ENCODE assay signal across 29 mouse cellular contexts in genomic region chr15:14689141-14689540, GRCm38 (mm10).
DNase-seq lines count a peak whose midpoint lies in the region; ATAC-seq and TF ChIP-seq lines count a peak whose summit lies in the region.
"Had no signal": no experiment of that assay in that cellular context is flagged by ENCODE, and none has a peak within 500 bp of the region (broad histone marks: within the 10 kb centered on the region; RNA-seq: fewer than 3 reads in every experiment).

No protein-coding gene starts in this region.

- H3K27ac ChIP-seq in heart, embryonic 12.5 days (ENCODE audit: poor library complexity, severe bottlenecking): no peak overlapping the region
- H3K27ac ChIP-seq in limb, embryonic 10.5 days: no peak overlapping the region
- H3K27ac ChIP-seq: heart, adult 2 months; heart, embryonic 13.5 days; intestine, embryonic 15.5 days; layer of hippocampus, adult 2 months; liver, embryonic 14.5 days; macrophage; neural tube, embryonic 13.5 days; stomach, embryonic 15.5 days had no signal

- TF ChIP-seq CTCF in brain, embryonic 14.5 days (IDR thresholded peaks at IDR 0.05; ENCODE audit: borderline replicate concordance, extremely low read depth, insufficient read depth, insufficient read length): no peak

- peak; percentile 2 to 6 for DNase-seq in heart, adult 18-20 months
- peak; percentile 1 to 28 for DNase-seq in layer of hippocampus, adult 18-20 months (ENCODE audit: low spot score in 2 of 2)
- DNase-seq in layer of hippocampus, postnatal 10 days (ENCODE audit: low spot score in 2 of 2): no peak
- peak; percentile 6 for DNase-seq in brain, adult 2 months (ENCODE audit: low read depth, low spot score)
- peak; percentile 69 for DNase-seq in brain, embryonic 14.5 days (ENCODE audit: low read depth)
- DNase-seq in kidney, postnatal 4 days: no peak
- DNase-seq in limb, embryonic 10.5 days (ENCODE audit: low spot score): no peak
- DNase-seq: adrenal gland, postnatal 25 days; B cell, adult 2 months; cerebellum, adult 8-10 months; cerebellum, postnatal 25 days; gastrocnemius, postnatal 36 days; heart, adult 2 months; heart, postnatal 10 days; kidney, adult 2 months; lung, adult 2 months; lung, postnatal 10 days; right cerebral cortex, postnatal 25 days; thymus, postnatal 14 days had no signal

- no peak for TF ChIP-seq POLR2A in brain, embryonic 14.5 days (IDR thresholded peaks at IDR 0.05; ENCODE audit: borderline replicate concordance, extremely low read depth, insufficient read depth, insufficient read length, poor library complexity, severe bottlenecking)

- no peaks in the 10 kb centered on the region for H3K36me3 ChIP-seq in heart, embryonic 12.5 days
- H3K36me3 ChIP-seq in limb, embryonic 10.5 days: no peaks in the 10 kb centered on the region
- H3K36me3 ChIP-seq: heart, embryonic 13.5 days; intestine, embryonic 15.5 days; neural tube, embryonic 13.5 days; stomach, embryonic 15.5 days had no signal

- H3K4me2 ChIP-seq in heart, embryonic 12.5 days: no peak overlapping the region
- H3K4me2 ChIP-seq: heart, embryonic 13.5 days; intestine, embryonic 15.5 days; neural tube, embryonic 13.5 days; stomach, embryonic 15.5 days had no signal

- no peak for ATAC-seq in heart, embryonic 12.5 days (ENCODE audit: insufficient number of reproducible peaks, low FRiP score)
- ATAC-seq: intestine, embryonic 15.5 days; midbrain, embryonic 16.5 days had no signal

- H3K27me3 ChIP-seq in heart, embryonic 12.5 days (replicated peaks): no peaks in the 10 kb centered on the region
- no peaks in the 10 kb centered on the region for H3K27me3 ChIP-seq in limb, embryonic 10.5 days (ENCODE audit: low read depth, poor library complexity, severe bottlenecking)
- H3K27me3 ChIP-seq: heart, embryonic 13.5 days; intestine, embryonic 15.5 days; neural tube, embryonic 13.5 days; stomach, embryonic 15.5 days had no signal

- H3K9me3 ChIP-seq in heart, embryonic 12.5 days (replicated peaks): 0 out of 2 replicates have a peak, but pooled peaks cover 7% of the 10 kb centered on the region
- H3K9me3 ChIP-seq in limb, embryonic 10.5 days (replicated peaks): no peaks in the 10 kb centered on the region
- H3K9me3 ChIP-seq: heart, embryonic 13.5 days; intestine, embryonic 15.5 days; neural tube, embryonic 13.5 days; stomach, embryonic 15.5 days had no signal

- H3K9ac ChIP-seq in heart, embryonic 12.5 days: no peak overlapping the region
- H3K9ac ChIP-seq: heart, embryonic 13.5 days; intestine, embryonic 15.5 days; liver, embryonic 14.5 days; neural tube, embryonic 13.5 days; stomach, embryonic 15.5 days had no signal

- H3K4me1 ChIP-seq in heart, embryonic 12.5 days (replicated peaks): no peaks in the 10 kb centered on the region
- no peaks in the 10 kb centered on the region for H3K4me1 ChIP-seq in limb, embryonic 10.5 days
- H3K4me1 ChIP-seq: heart, embryonic 13.5 days; intestine, embryonic 15.5 days; neural tube, embryonic 13.5 days; stomach, embryonic 15.5 days had no signal

- no peak overlapping the region for H3K4me3 ChIP-seq in heart, embryonic 12.5 days
- no peak overlapping the region for H3K4me3 ChIP-seq in limb, embryonic 10.5 days
- H3K4me3 ChIP-seq: heart, adult 2 months; heart, embryonic 13.5 days; intestine, embryonic 15.5 days; layer of hippocampus, adult 2 months; myocyte; neural tube, embryonic 13.5 days; stomach, embryonic 15.5 days had no signal

- 75% methylated on average over 2 of the region's 2 CpGs for WGBS in heart, embryonic 12.5 days
- WGBS in limb, embryonic 10.5 days: 82% methylated on average over 2 of the region's 2 CpGs

Comparison
In these comparisons a context has a peak if more than half of its experiments do, and no peak if none do; other contexts are left out.
1. DNase-seq: peak in heart, adult 18-20 months (2 of 2), layer of hippocampus, adult 18-20 months (2 of 2), brain, adult 2 months (single experiment) and brain, embryonic 14.5 days (single experiment); none in layer of hippocampus, postnatal 10 days (0 of 2), kidney, postnatal 4 days (0 of 2) and limb, embryonic 10.5 days (single experiment).